Mouse (Mus musculus) heart, postnatal 36 days (tissue): ENCODE results near the gene Spaca9. TPM values are rescaled to one million over a fixed set of nuclear protein-coding genes. Genes with fewer than 3 reads are reported as not detected.

Experiments used
- DNase-seq, 2 experiments: peaks; one replicate each; pipeline ENCODE4 v3.0.0; 2021 to 2022
- intact Hi-C: fragments of 180-260 bp; cut with DNase I; formaldehyde crosslinking; loops from one replicate; pipeline ENCODE4 v1.15.1; 2025
- microRNA-seq, 2 experiments: library from miRNA; unstranded; fragments of <30 nt; microRNA quantifications; one replicate each; pipeline ENCODE4 v1.2.0; 2021; ENCODE audit warnings: borderline number of aligned reads in 2 of 2
- total RNA-seq, 2 experiments: library from RNA; stranded (reverse); gene quantifications; 2 replicates each; pipeline ENCODE4 v1.2.3; 2021

The Spaca9 gene
- total RNA-seq, 2 experiments from 2014 or later = not detected

DNA sequence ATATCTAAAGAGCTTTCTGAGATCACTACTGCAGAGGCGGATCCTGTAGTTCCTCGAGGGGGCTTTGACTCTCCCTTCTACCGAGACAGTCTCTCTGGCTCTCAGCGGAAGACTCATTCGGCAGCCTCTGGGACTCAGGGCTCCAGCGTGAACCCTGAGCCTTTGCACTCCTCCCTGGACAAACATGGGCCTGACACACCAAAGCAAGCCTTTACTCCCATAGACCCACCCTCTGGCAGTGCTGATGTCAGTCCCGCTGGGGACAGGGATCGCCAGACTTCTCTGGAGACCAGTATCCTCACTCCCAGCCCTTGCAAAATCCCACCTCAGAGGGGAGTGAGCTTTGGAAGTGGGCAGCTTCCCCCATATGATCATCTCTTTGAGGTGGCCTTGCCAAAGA, 23.5 kb downstream of the Spaca9 start:
- DNase-seq = no peak
- intact Hi-C loops = no loop called here

DNA sequence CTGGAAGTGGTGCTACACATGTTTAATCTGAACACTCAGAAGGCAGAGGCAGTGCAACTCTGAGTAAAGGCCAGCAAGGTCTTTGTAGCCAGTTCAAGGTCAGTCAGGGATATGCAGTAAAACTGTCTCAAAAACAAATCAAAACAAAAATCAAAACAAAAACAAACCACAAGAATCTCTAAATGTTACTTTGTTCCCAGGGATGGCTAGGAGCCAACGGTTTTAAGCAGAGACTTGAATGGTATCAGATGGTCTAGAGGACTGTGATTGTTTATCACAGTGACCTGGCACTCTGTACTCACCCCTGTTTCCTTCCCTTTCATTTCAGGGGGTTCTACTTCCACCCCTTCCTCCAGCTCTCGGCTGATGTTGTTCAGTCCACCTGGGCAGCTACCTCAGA, 28.1 kb downstream of the Spaca9 start:
- no peak for DNase-seq
- intact Hi-C loops = no loop called here

DNA sequence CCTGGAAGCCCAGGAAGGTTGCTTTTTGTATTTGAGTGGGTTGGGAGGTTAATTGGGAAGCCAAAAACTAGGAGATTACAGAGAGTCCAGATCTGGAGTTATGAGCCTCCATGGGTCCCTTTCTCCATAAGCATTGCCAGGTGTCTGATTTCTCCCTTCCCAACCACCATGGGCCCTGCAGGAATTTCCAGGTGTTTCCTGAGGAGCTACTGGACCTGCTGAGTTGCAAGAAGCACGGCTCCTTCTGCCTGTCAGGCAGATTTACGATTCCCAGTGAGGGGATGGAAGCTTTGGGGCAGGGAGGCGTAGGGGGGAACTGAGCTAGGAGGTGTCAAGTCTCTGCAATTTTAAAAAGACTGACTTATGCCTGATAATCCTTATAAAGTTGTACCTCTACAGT, 33.7 kb downstream of the Spaca9 start:
- intact Hi-C loops = no loop called here

DNA sequence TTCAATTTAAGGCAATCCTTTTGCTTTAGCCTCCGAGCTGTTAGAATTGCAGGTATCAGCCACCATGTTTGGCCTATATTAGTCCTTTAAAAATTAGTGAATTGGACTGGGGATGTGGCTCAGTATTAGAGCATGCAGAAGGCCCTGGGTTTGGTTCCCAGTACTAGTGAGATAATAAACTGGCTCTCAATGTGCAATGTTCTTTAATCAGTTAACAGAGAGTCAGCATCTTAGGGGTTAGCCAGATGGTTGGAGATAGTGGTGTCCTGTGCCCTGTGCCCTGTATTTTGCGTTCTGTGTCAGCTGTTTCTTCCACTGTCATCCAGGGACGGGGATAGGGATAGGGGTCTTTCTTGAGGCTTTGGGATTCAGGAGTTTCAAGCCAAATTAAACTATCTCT, 36.6 kb downstream of the Spaca9 start:
- no peak for DNase-seq
- intact Hi-C loops = no loop called here

More for the DNA sequence above, 33.7 kb downstream of the Spaca9 start:
- no peak for DNase-seq

DNA sequence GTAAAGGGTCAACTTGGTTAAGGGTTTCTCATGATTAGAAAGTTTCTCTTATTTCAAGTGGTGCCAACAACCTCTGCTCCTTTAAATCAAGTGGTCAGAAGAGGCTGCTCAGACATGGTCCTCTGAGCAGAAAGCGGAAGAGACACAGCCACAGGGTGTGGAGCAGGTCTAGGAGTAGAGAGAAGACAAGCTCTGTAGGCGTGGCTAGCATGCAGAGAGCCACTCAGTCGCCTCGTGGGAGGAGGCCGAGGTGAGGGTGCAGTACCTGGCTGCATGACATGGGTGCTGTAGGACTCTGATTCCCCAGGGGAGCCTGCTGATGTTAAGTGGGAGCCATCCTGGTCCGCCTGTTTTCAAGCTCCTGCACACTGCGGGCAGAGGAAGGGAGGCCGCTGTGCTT, 43.3 kb downstream of the Spaca9 start:
- intact Hi-C loops = no loop called here
- DNase-seq = no peak

DNA sequence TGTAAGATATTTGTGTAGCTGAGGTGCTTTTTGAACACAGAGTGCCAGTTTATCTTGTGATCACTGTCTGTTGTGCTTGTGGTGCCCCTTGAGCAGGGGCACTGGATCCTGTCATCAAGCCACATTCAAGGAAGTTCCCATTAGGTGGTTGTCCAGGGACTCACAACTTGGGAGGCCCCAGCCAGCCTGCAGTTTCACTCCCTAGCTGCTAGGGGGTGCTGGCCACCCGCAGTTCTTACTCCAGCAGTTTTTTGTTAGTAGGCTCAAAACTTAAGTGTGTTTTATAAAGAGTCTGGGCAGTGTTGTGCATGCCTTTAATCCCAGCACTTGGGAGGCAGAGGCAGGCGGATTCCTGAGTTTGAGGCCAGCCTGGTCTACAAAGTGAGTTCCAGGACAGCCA, 45.2 kb downstream of the Spaca9 start:
- intact Hi-C loops = no loop called here
- DNase-seq = no peak

DNA sequence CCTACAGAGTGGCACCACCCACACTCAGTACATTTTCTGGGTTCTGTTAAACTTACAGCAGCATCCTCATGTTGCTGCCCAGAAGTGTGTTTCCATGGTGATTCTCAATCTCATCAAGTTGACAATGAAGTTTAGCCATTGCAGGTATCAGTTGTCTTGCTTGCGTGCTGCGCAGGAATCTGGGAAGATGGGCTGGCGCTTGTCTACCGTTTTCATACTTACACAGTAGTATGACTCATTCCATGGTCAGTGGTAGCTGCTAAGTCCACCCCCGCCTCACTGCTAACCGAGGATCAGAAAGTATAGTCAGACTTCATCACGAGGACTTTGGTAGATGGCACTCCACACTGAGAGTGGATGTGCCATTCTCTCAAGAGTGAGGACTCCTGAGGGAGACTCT, 46.2 kb downstream of the Spaca9 start:
- no peak for DNase-seq
- intact Hi-C loops = no loop called here

DNA sequence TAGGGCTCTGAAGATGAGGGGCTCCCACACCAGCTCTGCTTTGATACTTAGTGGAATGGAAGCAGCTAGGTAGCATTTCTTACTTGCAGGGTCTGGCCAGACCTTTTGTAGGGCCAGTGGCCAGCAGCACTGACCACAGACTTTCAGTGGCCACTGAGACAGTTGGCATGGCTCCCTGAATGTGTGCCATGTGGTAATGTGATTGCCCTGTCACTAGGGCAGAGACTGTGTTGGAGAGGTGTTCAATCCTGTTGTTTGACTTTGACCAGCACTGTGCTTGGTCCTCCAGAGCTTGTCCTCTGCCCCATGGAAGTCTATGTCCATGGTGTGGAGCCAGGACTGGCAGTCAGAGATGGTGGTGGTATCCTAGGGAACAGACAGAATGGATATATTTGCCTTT, 49.0 kb downstream of the Spaca9 start:
- intact Hi-C loops = no loop called here
- DNase-seq = no peak

DNA sequence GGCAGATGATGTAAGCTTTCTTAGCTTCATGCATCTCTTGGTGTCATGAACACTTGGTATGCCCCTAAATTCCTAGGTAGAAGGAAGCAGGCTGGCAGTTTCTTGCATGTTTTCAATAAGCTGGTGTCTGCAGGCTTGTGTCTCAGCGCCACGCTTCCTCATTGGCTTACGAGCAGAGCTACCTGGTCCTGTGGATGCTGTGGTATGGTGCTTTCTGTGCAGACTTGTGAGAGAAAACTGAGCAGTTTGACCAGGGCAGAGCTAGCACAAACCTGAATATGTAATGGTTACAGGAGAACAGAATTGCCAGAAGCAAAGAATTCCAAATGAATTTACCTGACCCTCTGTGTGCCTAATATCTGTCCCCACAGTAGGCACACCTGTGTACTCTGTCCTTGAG, 56.4 kb downstream of the Spaca9 start:
- intact Hi-C loops = no loop called here
- DNase-seq = no peak

Small RNA genes within 50 kb of the gene (microRNA-seq; reads per million reads assigned to microRNA genes)
- gene Mir3088 = 0.67 to 0.72 reads per million in 2 experiments

Other genes starting within 250 kb of the Spaca9 start
- gene 1700007K13Rik, start 233.4 kb downstream of the Spaca9 start, total RNA-seq = not detected
- gene Mrps2, start 231.7 kb downstream of the Spaca9 start, total RNA-seq = 10 to 100 TPM; 38.2 to 41.8 TPM
- 1 to 10 TPM; 2.6 to 3.7 TPM for gene Gbgt1, start 202.8 kb downstream of the Spaca9 start, total RNA-seq
- 1 to 10 TPM in 1 of 2 experiments, under 1 TPM in 1; 0.84 to 1.3 TPM for gene Gm10134, start 193.6 kb downstream of the Spaca9 start, total RNA-seq
- gene Ralgds, start 186.6 kb downstream of the Spaca9 start, total RNA-seq = 10 to 100 TPM; 13.3 to 13.6 TPM
- gene Cel, start 136.3 kb downstream of the Spaca9 start, total RNA-seq = not detected
- 10 to 100 TPM in 1 of 2 experiments, 1 to 10 TPM in 1; 9.6 to 11.5 TPM for gene Gtf3c5, start 116.0 kb downstream of the Spaca9 start, total RNA-seq
- not detected for gene Gfi1b, start 77.7 kb downstream of the Spaca9 start, total RNA-seq
- 10 to 100 TPM; 26.2 to 26.3 TPM for gene Tsc1, start 58.5 kb downstream of the Spaca9 start, total RNA-seq
- gene Ak8, start 437 bp upstream of the Spaca9 start, total RNA-seq = not detected
- 10 to 100 TPM; 17.8 to 20.1 TPM for gene Gtf3c4, start 140.6 kb upstream of the Spaca9 start, total RNA-seq
- 1 to 10 TPM; 3.3 to 4.1 TPM for gene Ddx31, start 140.7 kb upstream of the Spaca9 start, total RNA-seq
- gene Barhl1, start 216.9 kb upstream of the Spaca9 start, total RNA-seq = not detected